Mouse (Mus musculus) MEL-GATA-1-ER (cell line): ENCODE measurements around the gene Pcdh20.
A peak's percentile ranks its signal among the peaks of the same experiment; 100 is the strongest.

Experiments
- DNase-seq: peaks from one replicate; pipeline ENCODE4 v3.0.0-alpha.2; 2012; ENCODE audit warnings: low read depth; ENCODE audit errors: extremely low read depth

The Pcdh20 gene

GRCm38 (mm10) chr14:88470495-88471434 is at the start of gene Pcdh20:
Pcdh20 (minus strand) TSS chr14:88471396.
- DNase-seq: no peak

- no peak for DNase-seq
Measured at GRCm38 (mm10) chr14:88479909-88480308, 8.7 kb upstream of the Pcdh20 start.

GRCm38 (mm10) chr14:88469956-88470355 is 1.2 kb downstream of the Pcdh20 start:
- no peak for DNase-seq

- DNase-seq: no peak
Measured at GRCm38 (mm10) chr14:88469361-88469760, 1.8 kb downstream of the Pcdh20 start.

- DNase-seq: peak; percentile 29
Measured at GRCm38 (mm10) chr14:88466416-88466815, 4.8 kb downstream of the Pcdh20 start.

GRCm38 (mm10) chr14:88464356-88464755 is 6.8 kb downstream of the Pcdh20 start:
- DNase-seq: no peak

- no peak for DNase-seq
Measured at GRCm38 (mm10) chr14:88463357-88463756, 7.8 kb downstream of the Pcdh20 start.

- DNase-seq: no peak
Measured at GRCm38 (mm10) chr14:88462944-88463343, 8.3 kb downstream of the Pcdh20 start.

- DNase-seq: no peak
Measured at GRCm38 (mm10) chr14:88460705-88461104, 10.5 kb downstream of the Pcdh20 start.

- no peak for DNase-seq
Measured at GRCm38 (mm10) chr14:88443304-88443703, 27.9 kb downstream of the Pcdh20 start.

- no peak for DNase-seq
Measured at GRCm38 (mm10) chr14:88429393-88429792, 41.8 kb downstream of the Pcdh20 start.

- no peak for DNase-seq
Measured at GRCm38 (mm10) chr14:88427370-88427769, 43.8 kb downstream of the Pcdh20 start.
